Mouse (Mus musculus) granulocyte monocyte progenitor cell, adult 5-6 weeks (primary cell): ENCODE results near the gene Actl10. TPM values are rescaled to one million over a fixed set of nuclear protein-coding genes. Genes with fewer than 3 reads are reported as not detected.

Source experiments
- ATAC-seq: replicated peaks from 2 replicates; pipeline ENCODE4 v1.8.0; 2016; ENCODE audit warnings: mild to moderate bottlenecking, moderate TSS enrichment, inconsistent platforms; ENCODE audit not compliant: poor library complexity, severe bottlenecking
- total RNA-seq, 2 experiments: library from RNA; stranded (forward) in 1 of 2; stranded (reverse) in 1 of 2; fragments of 200-712, 200-1000 nt in 1 of 2; fragments of >200 nt in 1 of 2; fragmentation: Nextera tagmentation in 1 of 2; gene quantifications; 2 replicates each; pipeline ENCODE4 v1.2.3; 2014 to 2017

Gene Actl10
- total RNA-seq (2014; fragmentation: Nextera tagmentation) (not detected in 2 replicates), total RNA-seq (2017) (not detected in 2 replicates)

DNA sequence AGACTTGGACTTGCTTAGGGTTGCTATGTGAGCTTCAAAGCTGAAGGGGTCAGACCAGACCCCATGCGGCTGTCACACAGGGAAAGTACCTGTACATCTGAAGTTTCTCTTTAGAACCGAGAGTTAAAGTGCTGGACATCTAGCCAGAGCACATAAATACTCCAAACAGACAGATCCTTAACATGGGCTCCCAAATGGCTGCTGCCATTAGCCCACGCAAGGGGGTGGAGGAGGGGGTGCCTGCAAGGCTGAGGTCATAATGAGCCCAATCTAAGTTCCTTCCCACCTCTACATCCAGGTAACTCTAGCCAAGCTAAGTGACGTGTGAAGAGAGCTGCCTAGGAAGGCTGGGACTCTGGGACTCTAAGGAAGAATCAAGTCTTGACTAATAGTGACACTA is at the start of gene Actl10:
Actl10 (plus strand) TSS at position 301 of the 400 bp plus-strand sequence.
- no peak for ATAC-seq

DNA sequence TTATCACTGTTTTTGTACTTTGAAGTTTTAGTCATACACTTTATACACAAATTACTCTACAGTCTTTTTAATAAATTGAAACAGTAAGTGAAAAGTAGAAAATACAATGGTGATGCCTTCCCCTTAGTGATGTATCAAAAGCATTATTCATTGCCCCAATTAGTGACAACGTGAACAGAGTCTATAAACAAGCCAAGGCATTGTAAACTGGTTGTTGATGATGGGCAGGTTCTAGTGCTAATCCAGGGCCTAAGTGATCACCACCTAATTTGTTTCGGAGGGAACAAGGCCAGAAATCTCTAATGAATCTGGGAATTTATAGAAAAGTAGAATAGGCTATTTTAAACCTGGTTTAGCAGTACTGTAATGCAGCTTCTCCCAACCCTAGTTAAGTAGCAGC is 44.5 kb upstream of the Actl10 start:
- ATAC-seq = no peak

DNA sequence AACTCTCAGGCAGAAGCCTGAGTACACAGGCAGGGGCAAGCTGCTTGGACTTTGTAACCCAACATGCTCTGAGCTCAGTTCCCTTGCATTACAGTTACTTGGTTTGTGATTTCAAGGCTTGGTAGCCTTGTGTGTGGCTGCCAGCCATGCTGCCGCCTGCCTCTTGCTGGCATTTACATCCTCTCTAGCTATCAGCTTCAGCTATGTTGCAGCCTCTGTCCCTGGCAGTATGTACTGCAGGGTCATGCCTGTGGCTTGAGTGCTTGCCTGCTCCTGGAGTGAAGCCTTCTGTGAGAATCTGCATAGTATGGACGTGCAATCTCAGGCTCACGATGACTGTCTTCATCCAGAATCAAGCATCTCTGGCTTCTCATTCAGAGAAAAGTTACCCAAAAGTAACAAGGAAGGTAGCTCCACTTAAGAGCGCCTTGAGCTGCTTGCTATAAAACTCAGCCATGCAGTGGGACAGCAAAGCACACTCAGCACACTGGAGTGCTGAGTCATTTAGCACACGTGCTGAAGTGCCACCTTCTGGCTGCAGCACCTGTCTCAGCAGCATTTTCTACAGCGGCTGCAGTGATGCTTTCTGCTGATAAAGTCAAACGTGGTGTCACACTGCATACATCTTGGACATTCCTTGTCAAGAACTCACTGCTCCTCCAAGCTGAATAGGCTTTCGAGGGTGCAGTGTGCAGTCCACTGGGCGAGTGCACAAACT is 43.9 kb upstream of the Actl10 start:
- ATAC-seq = no peak

DNA sequence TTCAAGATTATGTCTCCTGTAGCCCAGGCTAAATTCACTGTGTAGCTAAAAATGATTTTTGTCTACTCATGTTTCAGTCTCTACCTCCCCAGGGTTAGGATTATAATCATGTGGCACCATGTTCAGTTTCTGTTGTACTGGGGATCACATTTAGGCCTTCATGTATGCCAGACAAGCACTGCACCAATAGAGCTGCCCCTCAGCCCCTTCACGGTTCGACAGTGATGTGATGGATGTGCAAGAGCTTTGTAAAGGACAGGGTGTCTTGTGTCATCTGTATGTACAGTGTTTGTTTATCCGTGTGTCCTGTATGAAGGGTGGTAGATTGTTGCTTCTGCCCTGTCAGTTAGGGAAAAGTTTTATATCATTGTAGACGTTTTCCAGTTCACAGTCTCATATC is 43.1 kb upstream of the Actl10 start:
- ATAC-seq = no peak

DNA sequence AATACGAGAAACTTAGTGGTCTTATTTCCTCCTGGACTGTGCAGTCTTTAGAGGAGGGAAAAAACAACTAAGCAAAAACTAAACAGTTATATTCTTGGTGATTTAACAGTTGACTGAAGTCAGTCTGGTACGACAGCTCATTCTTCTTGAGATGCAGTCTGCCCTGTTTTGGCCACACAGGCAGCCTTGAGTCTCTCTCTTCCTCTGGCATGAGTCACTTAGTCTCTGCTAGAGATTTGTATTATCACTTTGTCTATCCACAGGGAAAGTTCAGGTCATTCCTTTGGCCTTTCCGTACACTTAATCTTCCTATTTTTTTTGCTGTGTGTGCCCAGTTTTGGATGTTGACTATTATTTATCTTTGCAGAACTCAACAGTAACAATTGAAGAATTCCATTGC is 41.4 kb upstream of the Actl10 start:
- no peak for ATAC-seq

- no peak for ATAC-seq
These were observed 34.6 kb upstream of the Actl10 start for GRCm38 (mm10) chr2:154516944-154517343.

GRCm38 (mm10) chr2:154517424-154517823 is 34.2 kb upstream of the Actl10 start:
- no peak for ATAC-seq

GRCm38 (mm10) chr2:154521449-154521848 is 30.1 kb upstream of the Actl10 start:
- ATAC-seq = no peak

GRCm38 (mm10) chr2:154522334-154522733 is 29.2 kb upstream of the Actl10 start:
- no peak for ATAC-seq

GRCm38 (mm10) chr2:154525285-154525684 is 26.3 kb upstream of the Actl10 start:
- no peak for ATAC-seq

DNA sequence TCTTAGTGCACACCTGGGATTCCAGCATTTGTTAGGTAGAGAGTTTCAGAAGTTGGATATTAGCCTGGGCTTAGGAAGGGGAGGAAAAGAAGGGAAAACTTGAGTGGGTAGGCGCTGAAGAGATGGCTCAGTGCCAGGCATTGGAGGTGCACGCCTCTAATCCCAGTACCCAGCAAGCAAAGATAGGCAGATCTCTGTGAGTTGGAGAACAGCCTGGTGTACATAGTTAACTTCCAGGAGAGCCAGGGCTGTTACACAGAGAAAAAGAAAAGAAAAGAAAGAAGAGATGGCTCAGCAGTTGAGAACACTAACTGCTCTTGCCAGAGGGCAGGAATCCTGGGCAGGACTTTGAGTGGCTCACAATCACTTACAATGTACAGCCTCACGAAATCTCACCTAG is 25.0 kb upstream of the Actl10 start:
- no peak for ATAC-seq

GRCm38 (mm10) chr2:154532888-154533287 is 18.7 kb upstream of the Actl10 start:
- ATAC-seq = no peak

DNA sequence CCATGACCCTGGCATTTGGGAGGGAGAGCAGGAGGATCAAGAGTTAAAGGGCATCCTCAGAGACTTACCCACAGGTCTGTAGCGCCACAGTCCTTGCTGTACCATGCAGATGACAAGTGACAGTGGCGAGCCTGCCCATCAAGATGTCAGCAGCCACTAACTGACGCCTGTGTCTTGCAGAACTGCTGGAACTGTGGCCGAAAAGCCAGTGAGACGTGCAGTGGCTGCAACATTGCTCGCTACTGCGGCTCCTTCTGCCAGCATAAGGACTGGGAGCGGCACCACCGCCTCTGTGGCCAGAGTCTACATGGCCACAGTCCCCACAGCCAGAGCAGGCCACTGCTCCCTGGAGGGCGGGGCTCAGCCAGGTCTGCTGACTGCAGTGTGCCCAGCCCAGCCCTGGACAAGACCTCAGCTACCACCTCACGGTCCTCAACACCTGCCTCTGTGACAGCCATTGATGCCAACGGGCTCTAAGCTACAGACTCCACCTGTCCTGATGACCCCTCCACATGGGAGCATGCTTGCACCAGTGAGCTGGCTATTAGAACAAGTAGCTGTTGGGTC is 16.8 kb upstream of the Actl10 start:
- no peak for ATAC-seq

DNA sequence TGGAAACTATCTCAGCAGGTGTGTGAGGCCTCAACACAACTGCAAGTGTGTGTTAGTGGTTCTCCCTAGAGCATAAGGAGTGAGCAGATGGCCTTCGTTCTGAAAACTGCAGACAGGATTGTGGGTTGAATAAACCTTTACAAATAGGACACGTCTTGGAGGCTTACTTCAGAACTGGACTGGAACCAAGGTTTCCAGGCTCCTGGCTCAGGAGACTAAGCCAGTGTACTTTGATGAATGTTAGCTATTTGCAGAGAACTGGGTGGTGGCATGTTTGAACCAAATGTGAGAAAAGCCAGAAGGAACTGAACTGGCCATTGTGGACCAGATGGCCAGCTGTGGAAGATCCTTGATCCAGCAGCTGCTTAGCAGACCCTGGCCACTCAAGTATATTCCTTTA is 13.3 kb upstream of the Actl10 start:
- ATAC-seq = no peak

- no peak for ATAC-seq
These were observed 12.9 kb upstream of the Actl10 start for GRCm38 (mm10) chr2:154538710-154539109.

GRCm38 (mm10) chr2:154539720-154540119 is 11.9 kb upstream of the Actl10 start:
- ATAC-seq = peak; percentile 61

DNA sequence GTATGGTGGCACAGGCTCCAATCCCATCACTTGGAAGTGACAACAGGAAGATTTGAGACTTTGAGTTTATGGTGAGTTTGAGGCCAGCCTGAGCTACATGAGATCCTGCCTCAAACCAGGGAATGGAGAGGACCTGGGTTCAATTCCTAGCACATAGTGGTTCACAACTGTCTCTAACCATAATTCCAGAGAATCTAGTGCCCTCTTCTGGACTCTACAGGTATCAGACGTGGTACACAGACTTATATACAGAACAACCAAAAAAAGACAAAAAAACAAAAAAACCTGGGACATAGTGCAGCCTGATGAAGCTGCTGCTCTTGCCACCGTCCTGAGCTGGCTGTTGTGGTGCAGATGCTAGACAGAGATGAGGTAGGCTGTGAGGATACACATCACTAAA is 9.9 kb upstream of the Actl10 start:
- ATAC-seq = no peak

DNA sequence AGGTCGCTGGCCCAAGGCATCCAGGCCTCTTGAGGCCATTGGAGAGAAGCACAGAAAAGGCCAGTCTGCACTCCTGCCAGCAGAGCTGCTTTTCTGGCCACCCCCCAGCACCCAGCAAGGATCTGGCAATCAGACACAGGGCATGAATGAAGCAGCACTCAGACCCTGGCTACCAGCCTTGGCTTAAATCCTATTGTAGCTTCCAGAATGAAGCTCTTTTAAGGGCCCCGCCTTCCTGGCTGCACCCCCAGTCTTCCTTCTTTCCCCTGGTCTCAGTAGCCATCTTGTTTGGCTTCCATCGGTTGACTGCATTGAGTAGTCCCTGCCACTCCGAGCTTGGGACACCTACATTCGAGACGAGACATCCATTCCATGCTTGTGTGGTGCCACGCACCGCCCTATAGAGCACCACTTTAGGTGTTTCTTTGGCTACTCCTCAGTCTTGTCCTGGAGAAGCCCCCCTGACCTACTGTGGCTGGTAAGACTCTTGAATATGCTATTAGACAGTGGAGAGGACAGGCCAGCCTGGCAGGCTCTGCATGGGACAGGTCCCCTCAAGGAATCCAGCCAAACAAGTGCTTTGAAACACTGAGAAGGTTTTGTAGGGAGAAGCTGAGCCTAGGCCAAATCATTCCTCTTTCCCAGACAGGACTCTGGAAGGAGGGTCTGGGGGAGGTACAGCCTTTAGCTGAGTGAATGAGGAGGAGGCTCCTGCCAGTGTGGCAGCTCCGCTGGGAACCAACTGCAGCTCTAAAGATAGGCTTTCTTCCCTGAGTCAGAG is 7.8 kb upstream of the Actl10 start:
- ATAC-seq = no peak

DNA sequence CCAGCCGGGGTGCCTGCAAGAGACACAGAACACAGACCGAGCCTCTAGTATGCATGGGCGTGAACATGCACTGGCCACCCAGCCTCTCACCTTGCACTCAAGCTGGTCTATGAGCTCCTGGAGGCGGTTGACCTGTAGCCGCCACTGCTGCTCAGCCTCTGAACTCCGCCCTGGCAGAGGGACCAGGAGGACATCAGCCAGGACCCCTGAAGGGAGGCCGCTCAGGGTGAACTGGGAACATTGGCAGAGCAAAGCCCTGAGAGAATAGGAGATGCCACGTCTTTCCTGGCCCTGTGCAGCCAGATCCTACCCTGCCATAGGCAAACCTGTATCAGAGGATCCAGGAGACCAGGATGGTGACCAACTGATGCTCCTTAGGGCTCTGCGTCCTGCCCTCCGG is 4.9 kb upstream of the Actl10 start, which contains the start of gene 1700003F12Rik:
1700003F12Rik (plus strand) TSS at position 375 of the 400 bp plus-strand sequence.
- ATAC-seq = no peak

DNA sequence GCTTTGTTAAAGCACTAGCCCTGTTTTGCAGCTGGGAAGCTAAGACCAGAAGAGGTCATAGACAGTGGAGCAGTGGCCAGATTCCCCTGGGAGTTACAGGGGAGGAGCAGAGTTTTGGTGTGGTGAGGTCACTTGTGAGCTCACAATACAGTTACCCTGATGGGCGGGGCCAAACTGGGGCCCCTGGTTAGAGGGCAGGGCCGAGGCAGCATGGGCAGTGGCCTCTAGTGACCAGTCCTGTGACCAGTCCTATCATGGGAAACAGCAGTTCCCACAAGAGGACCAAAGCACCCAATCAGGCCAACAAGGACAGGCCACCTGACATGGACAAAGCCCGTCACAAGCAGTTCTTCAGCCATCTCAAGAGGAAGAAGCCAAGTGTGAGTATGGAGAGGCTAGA is 2.9 kb upstream of the Actl10 start:
- ATAC-seq = no peak

DNA sequence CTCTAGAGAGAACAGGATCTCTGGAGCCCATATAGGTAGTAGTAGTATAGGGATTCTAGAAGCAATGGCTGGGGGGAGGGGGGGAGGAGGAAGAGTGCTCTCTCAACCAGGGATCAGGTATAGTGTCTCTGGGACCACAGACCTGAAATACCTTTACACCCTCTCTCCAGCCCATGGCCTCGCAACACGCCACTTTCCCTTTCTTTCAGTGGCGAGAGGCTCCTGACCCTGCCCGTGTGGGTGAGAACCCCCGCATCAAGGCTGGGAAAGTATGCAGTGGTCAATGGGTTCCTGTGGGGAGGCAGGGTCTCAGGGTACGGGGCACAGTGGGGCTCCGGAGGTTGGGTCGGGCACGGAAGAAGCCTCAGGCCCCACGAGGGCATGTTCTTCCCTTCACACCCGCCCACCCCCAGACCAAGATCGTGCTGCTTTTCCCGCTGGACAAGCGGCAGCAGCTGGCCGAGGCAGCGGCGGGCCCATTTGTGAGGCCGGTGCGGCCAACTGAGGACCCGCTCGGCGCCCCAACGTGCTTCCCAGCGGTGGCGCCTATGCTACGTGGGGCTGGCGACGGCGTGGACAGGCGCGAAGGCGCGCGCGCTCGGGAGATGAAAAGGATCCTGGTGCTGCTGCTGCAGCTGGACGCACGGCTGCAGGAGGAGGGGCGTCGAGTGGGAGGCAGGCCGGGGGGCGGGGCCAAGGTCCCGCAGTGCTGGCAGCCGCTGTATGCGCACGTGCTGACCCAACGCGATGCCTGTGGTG is 2.3 kb upstream of the Actl10 start:
- peak; percentile 59 for ATAC-seq
